Mouse (Mus musculus) megakaryocyte, embryonic 14.5 days (primary cell): ENCODE measurements around the gene Sept1. TPM values are rescaled to one million over a fixed set of nuclear protein-coding genes. Genes with fewer than 3 reads are reported as not detected.

Experiments
- H3K27me3 ChIP-seq: replicated peaks from 2 replicates; pipeline ENCODE3; 2012; ENCODE audit warnings: inconsistent platforms
- H3K36me3 ChIP-seq: replicated peaks from 2 replicates; pipeline ENCODE3; 2012; ENCODE audit warnings: low read length, inconsistent platforms, mixed read lengths
- H3K4me1 ChIP-seq: 2 replicates; pipeline ENCODE4 v1.6.1; 2012; ENCODE audit warnings: inconsistent platforms
- H3K4me3 ChIP-seq: replicated peaks from 2 replicates; pipeline ENCODE3; 2012; ENCODE audit warnings: moderate library complexity, mild to moderate bottlenecking, inconsistent platforms
- H3K9me3 ChIP-seq: 2 replicates; pipeline ENCODE4 v1.6.1; 2012; ENCODE audit warnings: inconsistent platforms
- FLI1 ChIP-seq: IDR thresholded peaks from 2 replicates; pipeline ENCODE4 v1.6.1; 2012; ENCODE audit warnings: low read length, inconsistent platforms, mixed read lengths
- GATA1 ChIP-seq: IDR thresholded peaks from 3 replicates; pipeline ENCODE4 v1.6.1; 2012; ENCODE audit warnings: mixed read lengths, low read length, inconsistent platforms, borderline replicate concordance
- polyA plus RNA-seq: library from polyadenylated mRNA; stranded (reverse); fragments of >175 nt; gene quantifications from 2 replicates; pipeline ENCODE4 v1.2.3, GENCODE M21; 2012; ENCODE audit warnings: low replicate concordance; ENCODE audit not compliant: insufficient read depth

The Sept1 gene
- polyA plus RNA-seq, 1 experiment = 369 TPM

- H3K4me1 ChIP-seq = peaks cover 94% of the 10 kb centered on the region
- no peak; the same call in 2 of the 3 replicates for TF ChIP-seq GATA1
- no peak for TF ChIP-seq FLI1
These were observed 14.3 kb downstream of the Sept1 start for GRCm38 (mm10) chr7:127218670-127219069.

GRCm38 (mm10) chr7:127217901-127218642 is 14.9 kb downstream of the Sept1 start:
- peak overlapping the region; percentile 86 for H3K4me3 ChIP-seq
- peaks cover 38% of the 10 kb centered on the region for H3K36me3 ChIP-seq
- H3K27me3 ChIP-seq = no peaks in the 10 kb centered on the region
- H3K9me3 ChIP-seq = peaks cover 5% of the 10 kb centered on the region; the same call in 1 of the 2 replicates
- no peak for TF ChIP-seq GATA1
- TF ChIP-seq FLI1 = no peak
- H3K4me1 ChIP-seq = peaks cover 94% of the 10 kb centered on the region

More at GRCm38 (mm10) chr7:127218670-127219069, 14.3 kb downstream of the Sept1 start:
- Histone ChIP-seq H3K9me3 (peaks cover 5% of the 10 kb centered on the region; the same call in 1 of the 2 replicates), H3K4me3 (peak overlapping the region; percentile 86), H3K36me3 (peaks cover 33% of the 10 kb centered on the region), H3K27me3 (no peaks in the 10 kb centered on the region)

- Histone ChIP-seq H3K27me3 (no peaks in the 10 kb centered on the region), H3K4me1 (peaks cover 94% of the 10 kb centered on the region), H3K36me3 (peaks cover 44% of the 10 kb centered on the region), H3K9me3 (peaks cover 5% of the 10 kb centered on the region; the same call in 1 of the 2 replicates), H3K4me3 (peak overlapping the region; percentile 86)
- no peak for TF ChIP-seq GATA1
These were observed 15.5 kb downstream of the Sept1 start for GRCm38 (mm10) chr7:127217475-127217874.

- no peak for TF ChIP-seq GATA1
- H3K27me3 ChIP-seq = no peaks in the 10 kb centered on the region
- no peaks in the 10 kb centered on the region for H3K9me3 ChIP-seq
- peaks cover 39% of the 10 kb centered on the region for H3K36me3 ChIP-seq
- peak overlapping the region; percentile 38 for H3K4me3 ChIP-seq
- peaks cover 98% of the 10 kb centered on the region for H3K4me1 ChIP-seq
These were observed 16.6 kb downstream of the Sept1 start for GRCm38 (mm10) chr7:127216307-127216706.

GRCm38 (mm10) chr7:127214981-127215871 is 17.7 kb downstream of the Sept1 start:
- H3K4me3 ChIP-seq = peak overlapping the region; percentile 53
- TF ChIP-seq GATA1 (no peak), FLI1 (no peak)

GRCm38 (mm10) chr7:127214521-127214920 is 18.4 kb downstream of the Sept1 start:
- H3K9me3 ChIP-seq = no peaks in the 10 kb centered on the region
- peaks cover 100% of the 10 kb centered on the region for H3K4me1 ChIP-seq
- no peaks in the 10 kb centered on the region for H3K27me3 ChIP-seq
- peaks cover 39% of the 10 kb centered on the region for H3K36me3 ChIP-seq
- TF ChIP-seq GATA1 = no peak
- TF ChIP-seq FLI1 = no peak
- no peak overlapping the region for H3K4me3 ChIP-seq

More at GRCm38 (mm10) chr7:127214981-127215871, 17.7 kb downstream of the Sept1 start:
- Histone ChIP-seq H3K9me3 (no peaks in the 10 kb centered on the region), H3K36me3 (peaks cover 39% of the 10 kb centered on the region), H3K4me1 (peaks cover 98% of the 10 kb centered on the region), H3K27me3 (no peaks in the 10 kb centered on the region)

GRCm38 (mm10) chr7:127213930-127214329 is 19.0 kb downstream of the Sept1 start:
- Histone ChIP-seq H3K27me3 (no peaks in the 10 kb centered on the region), H3K9me3 (no peaks in the 10 kb centered on the region), H3K4me1 (peaks cover 99% of the 10 kb centered on the region), H3K4me3 (no peak overlapping the region), H3K36me3 (peaks cover 39% of the 10 kb centered on the region)
- TF ChIP-seq GATA1 = no peak
- TF ChIP-seq FLI1 = no peak

GRCm38 (mm10) chr7:127213485-127213884 is 19.4 kb downstream of the Sept1 start:
- Histone ChIP-seq H3K36me3 (peaks cover 39% of the 10 kb centered on the region), H3K9me3 (no peaks in the 10 kb centered on the region), H3K27me3 (no peaks in the 10 kb centered on the region), H3K4me1 (peaks cover 95% of the 10 kb centered on the region), H3K4me3 (no peak overlapping the region)
- TF ChIP-seq FLI1 = no peak
- TF ChIP-seq GATA1 = no peak

GRCm38 (mm10) chr7:127212432-127213250 is 20.3 kb downstream of the Sept1 start:
- TF ChIP-seq GATA1 (no peak), FLI1 (no peak)
- no peaks in the 10 kb centered on the region for H3K27me3 ChIP-seq
- H3K9me3 ChIP-seq = no peaks in the 10 kb centered on the region
- H3K4me1 ChIP-seq = peaks cover 86% of the 10 kb centered on the region
- peaks cover 39% of the 10 kb centered on the region for H3K36me3 ChIP-seq
- peak overlapping the region; percentile 23 for H3K4me3 ChIP-seq
